Mouse (Mus musculus): ENCODE data around the gene Pheta2. TPM values are rescaled to one million over a fixed set of nuclear protein-coding genes. Genes with fewer than 3 reads are reported as not detected.
A peak's percentile ranks its signal among the peaks of the same experiment; 100 is the strongest.
"Not testable (repeated sequence)": the region's sequence is repeated elsewhere in the genome, so short reads cannot be mapped to it uniquely, and the experiment has no call there.

Gene Pheta2
- polyA plus RNA-seq, 1 experiment from 2014 or later = 34.0 TPM

DNA sequence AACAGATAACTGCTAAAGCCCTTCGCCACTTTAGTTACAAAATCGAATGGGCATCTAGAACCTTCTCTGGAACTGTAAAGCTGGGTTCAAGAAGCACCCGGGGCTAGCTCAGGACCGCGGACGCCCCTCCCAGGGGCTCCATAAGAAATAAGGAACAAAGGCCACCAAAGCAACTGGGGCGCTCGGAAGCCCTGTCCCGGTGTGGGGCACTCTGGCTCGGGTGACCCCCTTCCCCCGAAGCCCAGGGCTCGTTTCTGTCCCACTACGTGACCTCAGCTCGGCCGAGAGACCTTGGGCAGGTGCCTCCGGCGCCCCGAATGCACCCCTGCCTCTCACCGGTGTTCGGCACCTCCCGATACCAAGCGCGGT is 15.0 kb downstream of the Pheta2 start:
- Histone ChIP-seq H3K4me1 (replicated peaks; ENCODE audit: control insufficient read depth, insufficient read depth, low read length) (peaks cover 26% of the 10 kb centered on the region), H3K36me3 (ENCODE audit: control insufficient read depth, insufficient read depth, low read length) (peaks cover 12% of the 10 kb centered on the region), H3K4me3 (ENCODE audit: low read depth, low read length) (peak overlapping the region; percentile 100), H3K4me2 (peak overlapping the region; percentile 95), H3K27me3 (replicated peaks; ENCODE audit: control insufficient read depth, insufficient read depth, low read length) (no peaks in the 10 kb centered on the region), H3K27ac (ENCODE audit: low read depth, low read length) (peak overlapping the region; percentile 69), H3K9me3 (ENCODE audit: control insufficient read depth, low read length) (no peaks in the 10 kb centered on the region), H3K9ac (ENCODE audit: low read depth, low read length) (peak overlapping the region; percentile 96)
- WGBS = under 1% methylated on average over 23 of the region's 23 CpGs
- DNase-seq (ENCODE audit: low spot score) (no peak), ATAC-seq (replicated peaks; ENCODE audit: low FRiP score) (peak; percentile 24)

DNA sequence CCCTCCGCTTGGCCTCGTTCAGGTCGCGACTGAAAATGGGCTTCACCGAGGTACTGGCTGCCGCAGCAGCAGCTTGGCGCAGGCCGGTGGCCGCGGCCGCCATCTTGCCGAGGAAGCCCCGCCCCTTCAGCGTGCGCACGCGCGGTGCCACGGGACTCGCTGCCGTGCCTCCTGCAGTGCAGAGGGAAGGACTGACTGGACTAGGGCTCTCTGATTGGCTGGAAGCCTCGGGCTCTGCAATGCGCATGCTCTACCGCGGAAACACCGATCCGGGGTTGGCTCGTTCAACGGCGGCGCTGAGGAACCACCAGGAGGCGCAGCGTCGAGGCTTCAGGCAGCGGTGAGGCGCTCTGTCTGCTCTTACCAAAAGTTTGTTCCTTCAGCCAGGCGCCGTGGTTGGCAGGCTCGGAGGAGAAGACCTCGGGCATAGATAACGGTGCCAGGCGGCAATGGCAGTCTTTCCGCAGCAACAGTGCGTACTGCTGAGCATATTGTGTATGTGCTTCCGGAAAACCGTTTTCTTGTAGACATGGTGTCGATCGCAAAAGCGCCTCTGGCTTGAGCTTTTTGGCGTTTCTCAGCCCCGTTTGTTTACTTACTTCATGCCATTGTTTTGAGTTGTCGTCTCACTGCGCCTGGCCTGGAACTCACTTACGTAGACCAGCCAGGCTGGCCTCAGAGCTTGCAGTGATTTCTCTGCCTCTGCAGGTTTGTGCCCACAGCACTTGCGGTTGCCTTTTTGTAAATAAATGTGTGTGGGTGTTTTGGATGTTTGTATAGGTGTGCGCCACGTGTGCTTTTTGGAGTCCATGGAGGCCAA is 15.6 kb downstream of the Pheta2 start, which contains the start of gene Ndufa6:
TSS of gene Ndufa6 (minus strand) at position 197 of the 820 bp plus-strand sequence.
- Histone ChIP-seq H3K27me3 (replicated peaks; ENCODE audit: control insufficient read depth, insufficient read depth, low read length) (no peaks in the 10 kb centered on the region), H3K4me2 (peak within 1 kb of the TSS; percentile 95), H3K9ac (ENCODE audit: low read depth, low read length) (peak within 1 kb of the TSS; percentile 96), H3K4me3 (ENCODE audit: low read depth, low read length) (peak within 1 kb of the TSS; percentile 100), H3K36me3 (ENCODE audit: control insufficient read depth, insufficient read depth, low read length) (peaks cover 6% of the 10 kb centered on the region), H3K27ac (ENCODE audit: low read depth, low read length) (peak within 1 kb of the TSS; percentile 82), H3K9me3 (ENCODE audit: control insufficient read depth, low read length) (no peaks in the 10 kb centered on the region), H3K4me1 (replicated peaks; ENCODE audit: control insufficient read depth, insufficient read depth, low read length) (peaks cover 21% of the 10 kb centered on the region)
- ATAC-seq (replicated peaks; ENCODE audit: low FRiP score) (peak; percentile 99), DNase-seq (ENCODE audit: low spot score) (peak; percentile 92)
- WGBS = 2% methylated on average over 57 of the region's 57 CpGs

DNA sequence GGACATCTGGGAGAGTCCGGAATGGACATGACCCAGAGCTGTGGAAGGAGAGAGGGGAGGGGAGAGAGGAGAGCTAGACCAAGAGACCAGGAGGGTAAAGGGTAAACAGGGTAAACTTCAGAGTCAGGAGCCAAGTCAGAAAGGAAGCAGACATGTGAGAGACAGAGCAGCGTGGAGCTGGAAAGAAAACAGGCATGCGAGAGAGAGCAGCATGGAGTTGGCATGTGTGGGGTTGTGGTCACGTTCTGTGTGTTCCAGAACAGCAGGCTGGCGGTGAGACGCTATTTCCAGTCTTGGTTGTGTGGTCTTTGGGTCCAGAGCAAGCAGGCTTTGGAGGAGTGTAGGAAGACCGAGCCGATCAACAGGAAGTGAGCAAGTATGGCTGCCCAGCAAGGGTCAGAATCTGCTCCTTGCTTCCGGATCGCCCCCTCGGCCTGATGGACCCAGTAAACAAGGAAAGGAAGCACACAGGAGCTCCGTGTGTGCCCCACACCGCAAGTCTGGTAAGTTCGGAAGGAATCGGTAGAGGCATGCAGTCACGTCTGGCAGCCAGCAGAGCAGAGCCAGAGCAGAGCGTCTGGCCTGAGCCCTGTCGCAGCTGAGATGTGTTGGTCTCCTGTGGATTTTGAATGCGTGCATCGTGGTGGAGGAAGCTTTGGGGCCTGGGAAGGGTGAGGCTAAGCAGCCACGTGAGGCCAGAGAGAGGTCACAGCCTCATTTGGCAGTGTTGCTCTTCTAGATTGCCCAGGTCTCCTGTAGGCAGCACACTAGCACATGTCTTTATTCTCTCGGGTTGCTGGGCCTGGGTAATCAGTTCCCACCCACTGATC is 19.9 kb downstream of the Pheta2 start:
- Histone ChIP-seq H3K4me2 (no peak overlapping the region), H3K4me3 (ENCODE audit: low read depth, low read length) (no peak overlapping the region), H3K27ac (ENCODE audit: low read depth, low read length) (peak overlapping the region; percentile 17; the same call in 1 of the 2 replicates), H3K4me1 (replicated peaks; ENCODE audit: control insufficient read depth, insufficient read depth, low read length) (peaks cover 8% of the 10 kb centered on the region), H3K27me3 (replicated peaks; ENCODE audit: control insufficient read depth, insufficient read depth, low read length) (no peaks in the 10 kb centered on the region), H3K9ac (ENCODE audit: low read depth, low read length) (no peak overlapping the region), H3K9me3 (ENCODE audit: control insufficient read depth, low read length) (no peaks in the 10 kb centered on the region), H3K36me3 (ENCODE audit: control insufficient read depth, insufficient read depth, low read length) (no peaks in the 10 kb centered on the region)
- ATAC-seq (replicated peaks; ENCODE audit: low FRiP score) = no peak
- DNase-seq (ENCODE audit: low spot score) = no peak
- WGBS = 62% methylated on average over 22 of the region's 22 CpGs

DNA sequence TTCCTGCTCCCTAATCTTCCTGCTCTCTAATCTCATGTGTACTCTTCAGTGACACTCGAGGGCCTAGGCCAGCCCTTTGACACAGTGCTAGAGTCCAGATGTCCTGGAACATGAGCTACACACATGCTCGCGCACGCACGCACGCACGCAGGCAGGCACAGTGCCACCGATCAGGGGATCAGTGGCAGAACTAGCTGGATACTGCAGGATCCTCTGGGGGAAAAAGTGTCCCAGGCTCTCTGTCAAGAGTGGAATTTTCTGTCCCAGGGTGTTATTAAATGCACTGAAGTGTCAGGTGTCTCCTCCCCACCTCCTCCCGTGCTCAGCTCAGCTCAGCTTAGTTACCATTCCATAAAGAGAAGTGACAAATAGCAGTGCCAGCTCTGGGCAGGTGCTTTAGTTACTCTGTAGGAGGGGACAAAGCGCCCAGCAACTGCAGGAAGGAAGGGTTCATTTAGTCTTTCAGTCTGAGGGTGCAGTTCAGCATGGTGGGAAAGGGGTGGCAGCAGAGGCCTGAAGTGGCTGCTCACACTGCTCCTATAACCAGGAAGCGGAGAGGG is 22.8 kb downstream of the Pheta2 start:
- Histone ChIP-seq H3K27ac (ENCODE audit: low read depth, low read length) (peak overlapping the region; percentile 48), H3K9me3 (ENCODE audit: control insufficient read depth, low read length) (no peaks in the 10 kb centered on the region), H3K36me3 (ENCODE audit: control insufficient read depth, insufficient read depth, low read length) (no peaks in the 10 kb centered on the region), H3K9ac (ENCODE audit: low read depth, low read length) (no peak overlapping the region), H3K4me3 (ENCODE audit: low read depth, low read length) (no peak overlapping the region), H3K4me1 (replicated peaks; ENCODE audit: control insufficient read depth, insufficient read depth, low read length) (peaks cover 8% of the 10 kb centered on the region), H3K27me3 (replicated peaks; ENCODE audit: control insufficient read depth, insufficient read depth, low read length) (no peaks in the 10 kb centered on the region), H3K4me2 (no peak overlapping the region)
- DNase-seq (ENCODE audit: low spot score) (no peak), ATAC-seq (replicated peaks; ENCODE audit: low FRiP score) (no peak)
- WGBS = 74% methylated on average over 11 of the region's 11 CpGs

DNA sequence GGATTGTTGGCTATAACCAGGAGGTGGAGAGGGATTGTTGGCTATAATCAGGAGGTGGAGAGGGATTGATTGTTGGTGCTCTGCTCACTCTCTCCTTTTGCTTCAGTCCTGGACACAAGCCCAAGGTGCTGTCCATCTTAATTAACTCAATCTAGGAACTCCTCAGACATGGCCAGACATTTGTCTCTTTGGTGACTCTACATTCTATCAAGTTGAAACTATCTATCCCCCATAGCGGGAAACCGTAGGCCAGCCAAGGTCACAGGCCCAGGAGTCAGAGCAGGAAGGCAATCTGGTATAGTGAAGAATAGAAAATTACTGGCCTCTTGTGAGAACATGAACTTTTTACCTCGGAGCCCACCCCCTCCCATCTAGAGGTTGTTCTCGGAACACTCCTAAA is 23.5 kb downstream of the Pheta2 start:
- H3K27ac ChIP-seq (ENCODE audit: low read depth, low read length) = no peak overlapping the region
- H3K27me3 ChIP-seq (replicated peaks; ENCODE audit: control insufficient read depth, insufficient read depth, low read length) = no peaks in the 10 kb centered on the region
- 92% methylated on average over 3 of the region's 4 CpGs for WGBS

DNA sequence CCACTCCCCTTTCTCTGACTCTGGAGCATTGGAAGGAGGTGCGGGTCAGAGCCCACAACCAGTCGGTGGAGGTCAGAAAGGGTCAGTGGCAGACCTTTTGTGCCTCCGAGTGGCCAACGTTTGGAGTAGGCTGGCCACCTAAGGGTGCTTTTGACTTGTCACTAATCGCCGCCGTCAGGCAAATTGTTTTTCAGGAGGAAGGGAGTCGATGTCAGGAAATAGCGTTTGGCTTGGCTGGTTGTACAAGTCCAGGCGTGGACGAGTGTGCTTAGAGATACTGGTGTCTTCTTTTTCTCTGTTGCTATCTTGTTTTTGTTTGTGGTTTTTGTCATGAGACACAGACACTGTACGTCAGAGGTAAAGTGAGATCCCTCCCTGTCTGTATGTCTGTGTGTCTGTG is 25.1 kb downstream of the Pheta2 start:
- not testable (repeated sequence) for H3K9me3 ChIP-seq (ENCODE audit: control insufficient read depth, low read length); H3K36me3 ChIP-seq (ENCODE audit: control insufficient read depth, insufficient read depth, low read length); H3K27ac ChIP-seq (ENCODE audit: low read depth, low read length); H3K4me1 ChIP-seq (replicated peaks; ENCODE audit: control insufficient read depth, insufficient read depth, low read length); ATAC-seq (replicated peaks; ENCODE audit: low FRiP score); H3K4me3 ChIP-seq (ENCODE audit: low read depth, low read length); H3K9ac ChIP-seq (ENCODE audit: low read depth, low read length); DNase-seq (ENCODE audit: low spot score); H3K27me3 ChIP-seq (replicated peaks; ENCODE audit: control insufficient read depth, insufficient read depth, low read length); H3K4me2 ChIP-seq
- 30% methylated on average over 7 of the region's 12 CpGs for WGBS

More for the DNA sequence above, 23.5 kb downstream of the Pheta2 start:
- Histone ChIP-seq H3K9me3 (ENCODE audit: control insufficient read depth, low read length) (no peaks in the 10 kb centered on the region), H3K9ac (ENCODE audit: low read depth, low read length) (no peak overlapping the region), H3K4me3 (ENCODE audit: low read depth, low read length) (no peak overlapping the region), H3K4me1 (replicated peaks; ENCODE audit: control insufficient read depth, insufficient read depth, low read length) (peaks cover 8% of the 10 kb centered on the region), H3K4me2 (no peak overlapping the region), H3K36me3 (ENCODE audit: control insufficient read depth, insufficient read depth, low read length) (no peaks in the 10 kb centered on the region)
- ATAC-seq (replicated peaks; ENCODE audit: low FRiP score) (no peak), DNase-seq (ENCODE audit: low spot score) (peak; percentile 26)

DNA sequence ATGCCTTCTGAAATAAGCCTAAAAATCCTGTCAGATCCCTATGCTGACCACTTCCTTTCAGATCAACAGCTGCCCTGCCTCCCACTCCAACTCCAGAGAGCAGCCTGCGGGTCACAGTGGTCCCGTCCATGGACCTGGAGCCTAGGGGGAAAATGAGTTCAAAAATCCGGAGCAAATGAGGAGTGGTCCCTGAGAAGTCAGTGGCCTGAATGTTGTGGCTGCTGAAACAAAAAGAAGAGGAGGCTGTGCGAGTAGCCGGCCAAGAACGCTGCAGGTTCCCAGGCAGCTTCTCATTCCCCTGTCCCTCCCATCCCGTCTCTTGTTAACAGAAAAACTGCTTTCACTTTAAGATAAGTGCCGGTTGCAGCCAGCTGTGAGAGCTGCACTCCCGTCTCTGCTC is 25.8 kb downstream of the Pheta2 start:
- not testable (repeated sequence) for DNase-seq (ENCODE audit: low spot score); H3K9ac ChIP-seq (ENCODE audit: low read depth, low read length); H3K27ac ChIP-seq (ENCODE audit: low read depth, low read length); H3K36me3 ChIP-seq (ENCODE audit: control insufficient read depth, insufficient read depth, low read length); H3K9me3 ChIP-seq (ENCODE audit: control insufficient read depth, low read length); ATAC-seq (replicated peaks; ENCODE audit: low FRiP score); H3K4me3 ChIP-seq (ENCODE audit: low read depth, low read length); H3K27me3 ChIP-seq (replicated peaks; ENCODE audit: control insufficient read depth, insufficient read depth, low read length); H3K4me1 ChIP-seq (replicated peaks; ENCODE audit: control insufficient read depth, insufficient read depth, low read length)
- WGBS = 8% methylated on average over 6 of the region's 9 CpGs
- H3K4me2 ChIP-seq = peak overlapping the region; percentile 42

DNA sequence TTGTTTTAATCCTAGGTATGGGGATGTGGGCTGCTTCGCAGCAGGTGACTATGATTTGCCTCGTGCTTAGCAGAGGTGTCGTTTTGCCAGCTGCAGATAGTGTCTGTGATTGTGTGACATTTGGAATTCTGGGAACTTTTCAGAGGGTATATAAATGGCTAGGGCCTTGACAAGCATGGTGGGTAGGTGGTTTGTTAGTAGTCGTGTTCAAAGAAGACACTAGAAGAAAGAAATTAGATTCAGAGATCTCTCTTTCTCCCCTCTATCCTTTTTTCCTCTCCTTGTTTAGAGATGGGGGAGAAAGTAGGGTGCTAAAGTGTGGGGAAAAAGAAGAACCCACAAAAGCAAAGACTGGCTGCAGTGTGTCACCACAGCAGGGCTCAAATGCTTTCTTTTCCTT is 29.4 kb downstream of the Pheta2 start:
- H3K36me3 ChIP-seq (ENCODE audit: control insufficient read depth, insufficient read depth, low read length) = no peaks in the 10 kb centered on the region
- no peaks in the 10 kb centered on the region for H3K9me3 ChIP-seq (ENCODE audit: control insufficient read depth, low read length)
- H3K27ac ChIP-seq (ENCODE audit: low read depth, low read length) = no peak overlapping the region
- H3K4me3 ChIP-seq (ENCODE audit: low read depth, low read length) = no peak overlapping the region
- H3K27me3 ChIP-seq (replicated peaks; ENCODE audit: control insufficient read depth, insufficient read depth, low read length) = no peaks in the 10 kb centered on the region
- WGBS = 84% methylated on average over 4 of the region's 4 CpGs
- H3K4me1 ChIP-seq (replicated peaks; ENCODE audit: control insufficient read depth, insufficient read depth, low read length) = no peaks in the 10 kb centered on the region
- no peak overlapping the region for H3K9ac ChIP-seq (ENCODE audit: low read depth, low read length)
- DNase-seq (ENCODE audit: low spot score) = no peak
- H3K4me2 ChIP-seq = no peak overlapping the region
- ATAC-seq (replicated peaks; ENCODE audit: low FRiP score) = no peak

Measured in liver, embryonic 11.5 days (tissue).